Mouse (Mus musculus): ENCODE results near the gene Plekhh2.

DNA sequence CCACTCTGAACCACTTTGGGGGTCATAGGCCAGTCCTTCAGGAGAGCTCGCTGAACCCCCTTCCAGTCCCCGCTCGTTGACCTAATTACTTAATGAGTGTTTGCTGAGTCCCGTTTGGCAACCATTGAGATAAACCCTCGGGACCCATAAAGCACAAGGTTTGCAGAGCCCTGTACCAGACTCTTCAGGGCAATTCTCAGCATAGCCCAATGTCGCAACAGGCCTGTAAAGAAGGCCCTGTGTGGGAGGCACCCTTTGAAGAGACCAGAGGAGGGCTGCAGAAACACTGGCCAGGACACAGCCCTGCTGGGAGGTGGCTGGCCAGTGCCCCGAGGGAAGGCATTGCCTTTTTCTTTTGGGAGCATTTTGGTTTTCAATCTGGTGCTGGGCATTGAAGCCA lies 100.3 kb downstream of the Plekhh2 start:
- TF ChIP-seq CTCF (IDR thresholded peaks at IDR 0.05; ENCODE audit: low read depth, low read length) (no peak), POLR2A (IDR thresholded peaks at IDR 0.05; ENCODE audit: borderline replicate concordance, low read depth, low read length) (no peak)

Measured in bone marrow macrophage, adult 2 months (primary cell).